Mouse (Mus musculus) MN1 (cell line): ENCODE data around the gene Prkg2.

Experiments
- DNase-seq: peaks from one replicate; pipeline ENCODE4 v3.0.0-alpha.2; 2016; ENCODE audit warnings: low spot score

Prkg2 gene

DNA sequence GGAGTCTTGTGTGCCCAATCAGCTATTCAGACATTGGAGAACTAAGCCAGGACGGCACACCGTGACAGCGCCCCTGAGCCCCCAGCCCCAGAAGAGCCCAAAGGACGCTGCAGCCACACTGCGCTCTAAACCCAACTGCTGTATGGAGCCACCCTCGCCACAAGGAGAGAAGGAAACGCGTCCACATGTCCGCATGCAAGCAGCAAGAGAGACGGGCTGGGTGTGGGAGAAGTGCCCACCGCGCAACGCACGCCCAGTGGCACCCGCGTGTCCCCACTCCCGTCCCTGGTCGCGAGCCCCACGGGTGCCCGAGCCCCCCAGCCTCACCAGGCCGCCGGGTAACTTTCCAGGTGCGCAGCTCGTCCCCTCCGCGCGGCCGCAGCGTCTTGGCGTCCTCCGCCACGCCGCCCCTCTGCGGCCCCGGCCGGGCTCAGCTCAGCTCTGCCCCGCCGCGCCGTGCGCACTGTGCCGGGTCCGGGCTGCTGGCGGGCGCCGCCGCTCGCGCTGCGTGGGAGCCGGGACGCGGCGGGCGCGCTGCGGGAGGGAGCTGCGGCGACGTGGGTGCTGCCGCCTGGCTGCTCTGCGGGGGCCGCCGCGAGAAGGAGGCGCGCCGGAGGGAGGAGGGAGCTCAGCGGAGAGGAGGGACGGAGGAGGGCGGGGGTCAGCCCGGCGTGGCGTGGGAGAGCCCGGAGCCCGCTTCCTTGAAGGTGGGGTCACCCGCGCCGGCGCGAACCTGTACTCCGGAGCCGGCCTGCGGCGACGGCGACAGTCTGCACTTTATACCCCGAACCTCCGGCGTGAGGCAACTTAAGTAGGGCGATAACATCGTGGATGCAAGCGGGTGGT is at the start of gene Prkg2:
Gene Prkg2, minus strand, starts transcription at position 756 of the 846 bp plus-strand sequence.
- DNase-seq, result no peak

DNA sequence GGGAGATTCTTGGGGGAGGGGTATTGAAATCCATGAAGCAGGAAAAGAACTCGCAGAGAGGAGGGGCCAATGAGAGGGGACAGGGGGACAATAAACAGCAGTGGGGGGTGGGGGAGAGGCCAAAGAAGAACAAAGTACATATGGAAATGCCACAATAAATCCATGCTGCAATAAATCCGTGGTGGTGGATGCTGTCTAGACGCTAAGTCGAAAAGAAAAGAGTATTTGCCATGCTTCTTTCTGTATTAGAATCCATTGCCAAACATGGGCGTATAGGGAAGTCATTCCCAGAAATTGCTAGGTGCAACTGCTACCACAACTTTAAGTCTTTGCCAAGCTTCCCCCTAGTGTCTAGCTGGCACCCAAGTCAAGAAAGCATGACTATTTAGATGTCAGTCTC is 46.8 kb upstream of the Prkg2 start:
- DNase-seq, result no peak

DNA sequence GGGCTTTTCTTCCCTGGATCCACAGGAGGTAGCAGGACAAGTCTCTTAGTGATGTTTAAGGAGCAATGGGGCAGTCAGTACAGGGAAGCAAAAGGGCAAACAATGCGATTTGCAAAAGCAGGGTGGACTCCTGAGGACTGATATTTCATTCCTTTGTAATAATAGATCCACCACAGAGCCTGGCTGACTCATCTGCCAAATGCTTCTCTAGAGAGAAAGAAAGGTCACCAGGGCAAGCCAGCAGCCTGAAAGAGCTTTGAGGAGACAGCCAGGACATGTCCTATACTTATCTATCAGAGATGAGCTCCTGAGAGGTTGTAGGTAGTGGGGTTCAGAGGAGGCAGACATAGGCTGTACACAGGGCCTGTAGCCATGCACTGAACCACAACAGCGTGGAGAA is 41.2 kb upstream of the Prkg2 start:
- no peak for DNase-seq

DNA sequence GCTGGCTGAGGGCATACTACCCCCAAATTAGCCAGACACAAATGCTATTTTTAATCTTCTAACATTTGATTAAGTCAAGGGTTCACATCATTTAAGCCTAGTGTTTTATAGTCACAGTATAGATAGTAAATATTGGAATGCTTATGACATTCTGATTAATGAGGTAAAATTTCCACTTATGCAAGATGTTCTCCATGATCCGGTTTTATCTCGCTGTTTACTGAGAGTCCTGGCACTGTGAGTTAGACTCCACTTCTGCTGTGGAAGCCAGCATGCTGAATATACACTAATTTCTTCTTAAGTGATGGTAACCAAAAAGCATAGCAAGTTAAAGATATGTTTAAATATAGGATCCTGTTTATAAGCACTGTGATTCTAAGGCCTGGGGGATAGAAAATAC is 31.2 kb upstream of the Prkg2 start:
- no peak for DNase-seq

DNA sequence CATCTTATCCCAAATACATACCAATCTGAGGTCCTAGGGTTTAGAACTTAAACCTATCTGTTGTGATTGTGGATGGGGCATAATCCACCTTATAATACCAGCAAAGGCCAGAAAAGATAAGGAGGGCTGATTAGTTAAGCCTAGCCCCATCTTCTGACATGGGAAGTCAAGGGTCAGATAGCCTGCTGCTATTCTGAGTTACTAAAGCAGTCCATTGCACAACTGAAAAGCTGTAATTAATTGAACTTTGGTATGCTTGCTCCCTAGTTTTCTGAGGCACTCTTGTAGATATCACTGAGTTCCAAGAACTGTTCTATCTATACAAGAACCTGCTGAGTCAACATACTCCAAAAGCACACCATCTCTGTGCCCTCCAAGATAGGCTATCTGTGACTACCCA is 25.4 kb upstream of the Prkg2 start:
- DNase-seq, result no peak

DNA sequence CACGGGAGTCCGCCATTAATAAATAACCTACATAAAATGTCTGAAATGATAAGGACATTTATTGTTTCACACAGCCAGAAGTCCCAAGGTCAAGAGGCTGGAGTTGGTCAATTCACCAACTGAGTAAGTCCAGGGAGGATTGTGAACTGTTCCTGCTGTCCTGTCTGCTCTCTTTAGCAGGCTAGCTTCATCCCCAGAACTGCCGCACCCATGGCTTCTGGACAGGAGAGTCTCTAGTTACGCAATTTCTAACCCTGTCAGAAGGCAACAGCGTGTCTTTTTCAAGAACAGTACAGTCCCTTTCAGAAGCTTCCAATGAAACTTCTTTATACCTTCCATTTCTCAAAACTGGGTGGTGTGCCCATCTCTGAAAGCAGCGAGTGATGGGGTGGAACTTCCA is 1.9 kb upstream of the Prkg2 start:
- no peak for DNase-seq

DNA sequence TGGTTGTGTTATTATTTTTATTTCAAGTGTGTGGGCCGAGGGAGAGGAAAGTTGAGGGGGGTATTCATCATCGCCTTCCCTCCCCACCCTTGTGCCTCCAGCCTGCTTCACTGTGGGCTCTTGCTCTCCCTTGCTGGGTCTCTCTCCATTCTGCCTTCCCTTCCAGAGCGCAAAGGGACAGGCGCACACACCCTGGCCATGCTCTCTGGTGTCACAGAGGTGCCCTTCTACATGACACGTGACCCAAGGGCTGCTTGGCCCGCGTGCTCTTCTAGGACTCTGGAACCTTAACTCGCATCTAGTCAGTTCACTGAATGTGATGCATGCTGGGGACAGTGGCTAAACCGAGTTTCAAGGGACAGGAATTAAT is 276 bp upstream of the Prkg2 start:
- DNase-seq, result no peak

DNA sequence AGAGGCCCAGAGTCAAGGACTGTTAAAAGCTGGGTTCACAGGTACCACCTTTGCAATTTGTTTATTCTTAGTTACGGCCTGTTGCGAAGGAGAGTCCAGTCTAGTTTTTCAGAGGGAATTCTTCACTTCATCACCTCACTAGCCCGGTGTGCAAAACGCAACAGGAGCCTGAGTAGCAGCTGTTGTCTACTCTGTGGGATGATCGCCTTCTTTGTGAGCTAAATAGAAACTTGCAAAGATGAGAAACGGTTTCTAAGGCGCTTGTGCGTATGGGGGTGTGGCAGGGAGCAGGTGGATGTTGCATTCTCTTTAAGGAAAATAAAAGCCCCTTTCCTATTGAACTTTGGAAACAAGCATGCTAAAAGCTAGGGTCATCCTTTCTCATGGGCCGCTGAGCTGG is 1.2 kb downstream of the Prkg2 start:
- no peak for DNase-seq

DNA sequence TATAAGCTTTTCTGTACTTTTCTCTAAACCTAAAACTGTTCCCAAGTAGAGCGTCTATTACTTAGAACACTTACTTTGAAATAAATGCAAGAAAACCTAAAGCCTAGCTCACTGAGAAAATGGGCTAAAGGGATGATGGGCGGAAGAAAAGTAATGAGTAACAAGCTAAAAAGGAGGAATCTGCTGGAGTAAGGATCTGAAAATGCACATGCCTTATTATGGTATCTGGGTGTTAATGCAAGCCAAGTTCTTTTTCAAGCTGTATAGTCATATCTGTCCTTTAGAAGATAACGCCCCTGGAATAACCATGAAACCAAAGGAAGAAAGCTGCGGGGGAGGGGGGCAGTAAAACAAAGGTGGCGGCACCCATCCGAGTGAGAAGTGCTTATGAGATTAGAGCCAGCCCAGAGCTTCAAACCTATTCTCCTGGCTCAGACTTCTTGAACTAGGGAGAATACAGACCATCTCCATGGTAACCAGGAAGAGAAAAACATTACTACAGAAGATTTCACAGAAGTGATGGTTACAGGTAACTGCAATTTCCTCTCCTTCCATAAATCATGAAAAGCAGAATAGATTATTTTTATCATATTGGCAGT is 5.5 kb downstream of the Prkg2 start:
- DNase-seq, result no peak

DNA sequence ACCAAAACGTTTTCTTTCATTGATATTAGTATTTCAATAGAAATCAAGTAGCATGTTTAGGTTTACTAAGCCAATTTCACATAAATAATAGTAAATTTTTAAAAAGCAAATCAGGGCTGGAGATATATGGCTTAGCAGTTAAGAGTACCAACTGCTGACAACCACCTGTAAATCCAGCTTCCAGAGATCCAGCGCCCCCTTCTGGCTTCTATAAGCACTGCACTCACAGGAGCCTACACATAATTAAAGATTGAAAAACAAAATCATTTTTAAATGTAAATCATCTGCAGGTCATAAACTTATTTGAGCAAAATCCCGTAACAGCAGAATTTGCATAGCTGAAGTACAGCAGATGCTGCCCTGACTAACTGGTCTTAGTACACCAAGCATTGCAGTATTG is 10.8 kb downstream of the Prkg2 start:
- no peak for DNase-seq

DNA sequence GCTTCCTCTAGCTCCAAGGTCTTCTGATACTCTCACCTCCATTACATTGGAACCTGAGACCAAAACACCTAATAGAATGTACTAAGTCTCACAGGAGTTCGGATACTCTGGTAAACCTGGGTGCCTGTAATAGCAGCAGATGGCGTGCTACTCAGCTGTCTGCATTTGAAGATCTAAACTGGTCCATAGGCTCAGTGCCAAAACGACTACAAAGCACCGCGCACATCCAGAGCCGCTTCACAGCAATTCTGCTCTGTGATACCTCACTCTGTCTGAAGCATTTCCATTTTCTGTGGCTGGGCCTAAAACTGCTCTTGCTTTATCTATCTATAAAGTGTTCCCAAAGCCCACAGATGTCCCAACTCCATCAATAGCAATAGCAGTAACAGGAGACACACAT is 17.4 kb downstream of the Prkg2 start:
- DNase-seq, result no peak

DNA sequence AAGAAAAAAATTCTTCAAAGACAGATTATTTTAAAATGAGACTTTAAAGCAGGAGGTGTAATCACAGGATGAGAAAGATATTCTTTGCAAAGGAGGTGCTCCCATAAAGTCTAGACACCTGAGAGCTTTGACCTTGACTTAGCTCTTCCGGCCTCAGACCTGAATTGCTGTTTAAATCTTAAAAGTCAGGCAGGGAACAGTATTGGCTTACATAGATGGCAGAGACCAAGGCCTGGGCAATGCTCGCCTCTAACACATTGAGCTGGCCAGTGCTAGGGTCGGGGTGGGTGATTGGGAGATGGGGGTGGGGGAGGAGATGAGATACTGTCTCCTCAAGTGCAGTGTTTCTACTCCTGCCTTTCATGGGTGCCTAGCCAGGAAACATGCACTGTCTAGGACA is 22.0 kb downstream of the Prkg2 start:
- DNase-seq, result no peak

DNA sequence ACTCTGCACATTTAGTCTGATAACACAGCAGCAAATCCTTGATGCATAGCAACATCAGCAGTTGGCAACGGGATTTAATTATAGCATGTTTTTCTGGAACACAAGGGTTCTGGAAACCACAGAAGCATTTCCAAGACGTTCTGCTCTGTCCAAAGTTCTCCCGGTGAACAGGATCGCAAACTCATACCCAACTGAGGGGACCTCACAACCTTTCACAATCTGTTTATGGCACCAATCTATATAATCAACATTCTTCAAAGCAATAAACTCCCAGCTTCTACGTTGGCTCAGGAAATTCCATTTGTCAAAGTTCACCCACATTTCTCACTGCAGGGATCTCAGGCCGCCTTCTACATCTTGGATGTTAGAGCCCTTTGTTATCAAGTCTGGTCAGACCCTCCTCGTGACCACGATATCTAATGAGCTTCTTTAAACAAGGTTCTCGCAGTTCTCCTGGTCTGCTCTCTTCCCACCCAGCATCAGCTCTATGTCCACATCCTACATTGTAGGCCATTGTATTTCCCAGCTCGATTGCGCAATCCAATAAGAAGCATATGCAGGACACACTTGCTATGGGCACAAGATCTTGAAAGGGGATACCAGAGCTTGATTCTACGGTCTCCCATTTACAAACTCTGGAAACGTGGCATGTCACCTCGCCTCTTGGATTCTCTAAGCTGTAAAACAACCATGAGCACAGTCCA is 26.6 kb downstream of the Prkg2 start:
- DNase-seq, result no peak

DNA sequence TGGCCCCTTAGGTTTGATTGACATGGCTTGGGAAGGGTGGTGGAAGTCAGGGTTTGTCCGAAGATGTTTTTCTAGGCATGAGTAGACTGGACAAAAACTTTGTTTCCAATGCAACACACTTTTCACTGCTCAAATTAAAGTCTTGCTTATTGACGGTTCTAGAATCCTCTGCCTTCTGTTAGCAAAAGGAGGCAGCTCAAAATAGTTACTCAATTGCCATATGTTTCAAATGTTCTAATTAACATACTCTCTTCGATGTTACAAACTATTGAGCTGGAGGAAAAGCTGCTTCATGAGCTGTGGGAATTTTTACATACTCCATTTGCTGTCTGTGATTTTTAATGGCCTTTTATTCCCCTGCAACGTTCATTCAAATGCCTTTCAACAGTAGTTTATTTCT is 39.0 kb downstream of the Prkg2 start:
- no peak for DNase-seq

DNA sequence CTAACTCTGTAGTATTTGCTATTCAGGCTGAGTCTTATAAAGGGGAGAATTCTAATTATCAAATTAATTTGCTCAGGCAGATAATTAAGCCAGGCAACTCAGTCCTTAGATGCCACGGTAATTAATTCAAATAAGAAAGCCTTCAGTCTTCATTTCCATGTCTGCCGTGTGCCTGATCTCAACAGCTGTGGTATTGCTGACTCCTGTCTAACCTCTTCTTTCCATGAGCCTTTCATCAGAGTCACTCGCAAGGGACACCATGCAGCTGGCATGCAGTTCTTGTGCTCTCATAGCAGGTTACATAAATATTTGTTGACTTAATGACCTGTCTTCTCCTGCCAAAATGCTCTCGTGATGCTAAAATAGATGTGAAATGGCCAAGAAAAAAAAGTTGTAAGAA is 41.4 kb downstream of the Prkg2 start:
- no peak for DNase-seq

DNA sequence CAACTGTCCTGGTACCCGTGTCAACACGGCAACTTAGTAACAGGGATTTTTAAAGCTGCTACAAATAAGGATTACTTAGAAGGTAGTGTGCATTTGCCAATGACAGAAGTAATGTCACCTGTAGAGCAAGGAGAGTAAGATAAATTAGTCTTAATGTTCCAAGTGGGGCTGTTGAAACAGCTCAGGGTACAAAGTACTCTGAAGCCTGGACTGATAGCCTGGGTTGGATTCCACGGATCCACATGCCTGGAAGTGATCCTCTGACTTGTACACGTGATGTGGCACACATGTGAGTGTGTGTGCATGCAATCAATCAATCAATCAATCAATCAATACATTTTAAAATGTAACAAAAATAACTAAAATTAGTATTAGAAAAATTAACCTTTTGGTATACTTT is 45.6 kb downstream of the Prkg2 start:
- no peak for DNase-seq

DNA sequence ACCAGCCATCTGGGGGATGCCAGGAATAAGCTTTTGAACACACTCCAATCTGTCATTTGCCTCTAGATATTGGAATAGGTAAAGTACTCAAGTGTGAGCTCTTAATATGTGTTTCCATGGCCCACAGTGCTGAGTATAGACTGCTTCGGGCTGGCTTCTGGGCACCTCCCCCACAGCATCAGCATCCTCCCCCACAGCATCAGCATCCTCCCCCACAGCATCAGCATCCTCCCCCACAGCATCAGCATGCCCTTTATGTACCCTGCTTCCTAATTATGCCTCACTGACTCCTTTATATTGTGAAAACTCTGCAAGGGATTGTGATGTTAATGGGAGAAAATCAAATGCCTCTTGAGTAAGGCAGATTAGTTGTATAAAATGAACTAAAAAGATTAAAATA is 49.5 kb downstream of the Prkg2 start:
- no peak for DNase-seq

DNA sequence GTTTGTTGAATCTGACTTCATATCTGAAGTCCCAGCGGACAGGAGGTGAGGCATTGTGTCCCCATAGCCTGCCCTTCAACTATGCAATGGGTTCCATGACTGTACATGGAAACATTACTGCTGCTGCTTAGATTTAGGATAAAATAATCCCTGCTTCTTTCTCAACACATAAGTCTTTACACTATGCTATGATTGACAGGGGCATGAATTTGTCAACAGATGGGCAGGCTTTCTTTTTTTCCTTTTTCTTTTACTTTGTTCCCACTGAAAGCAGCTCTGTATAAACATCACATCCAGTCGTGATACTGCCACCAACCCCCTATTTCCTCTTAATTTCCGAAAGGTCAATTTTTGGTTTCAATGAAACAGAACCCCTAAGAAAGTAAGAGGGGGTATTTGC is 50.0 kb downstream of the Prkg2 start:
- DNase-seq, result no peak

DNA sequence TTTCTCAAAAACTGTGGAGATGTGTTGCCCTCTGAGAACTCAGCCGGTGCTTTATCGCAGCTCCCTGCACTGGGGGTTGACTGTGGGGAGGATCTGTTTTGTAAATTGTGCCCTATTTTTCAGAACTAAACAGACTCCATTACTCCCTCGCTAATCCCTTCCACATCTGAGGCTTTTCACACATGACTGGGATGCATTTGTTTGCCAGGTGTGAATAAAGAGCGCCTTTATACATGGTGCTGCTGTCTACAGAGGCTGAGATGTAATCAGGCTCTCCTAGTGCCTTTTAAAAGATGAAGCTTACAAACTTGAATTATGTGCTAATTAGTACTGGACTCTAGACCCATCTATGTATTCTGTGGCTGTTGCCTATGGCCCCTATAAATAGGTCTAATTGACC is 50.7 kb downstream of the Prkg2 start:
- DNase-seq, result no peak

DNA sequence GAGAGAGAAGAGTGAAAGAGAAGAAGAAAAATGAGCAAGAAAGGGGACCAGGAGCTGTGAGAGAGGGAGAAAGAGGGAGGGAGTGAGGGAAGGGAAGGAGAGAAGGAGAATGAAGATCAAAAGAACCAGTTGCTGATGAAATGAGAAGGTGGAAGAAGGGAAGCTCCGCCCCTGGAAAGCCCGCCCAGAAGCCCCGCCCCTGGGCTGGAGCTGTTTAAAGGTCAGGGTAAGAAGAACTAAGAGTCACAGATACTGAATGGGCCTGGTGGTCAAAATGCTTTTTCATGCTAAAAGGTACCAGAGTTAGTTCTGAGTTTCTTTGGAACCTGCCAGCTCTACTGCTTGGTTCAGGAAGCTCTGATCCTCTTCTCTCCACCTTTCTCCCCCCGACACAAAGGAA is 51.1 kb downstream of the Prkg2 start:
- no peak for DNase-seq

DNA sequence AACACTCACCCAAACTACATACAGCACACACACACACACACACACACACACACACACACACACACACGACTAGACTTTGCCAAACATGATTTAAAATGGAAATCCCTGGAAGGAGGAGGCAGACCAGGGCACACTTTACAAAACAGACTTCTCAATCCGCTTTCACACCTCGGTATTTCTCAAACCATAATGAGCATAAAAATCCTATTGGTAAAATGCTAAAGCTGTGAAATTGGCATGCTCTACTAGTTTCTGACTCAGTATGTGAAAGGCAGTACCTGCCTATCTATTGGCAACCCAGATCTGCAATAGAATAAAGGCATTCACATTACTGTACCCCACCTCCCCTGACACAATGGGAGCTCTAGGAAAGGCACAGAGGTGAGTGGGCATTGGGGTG is 52.1 kb downstream of the Prkg2 start:
- no peak for DNase-seq

DNA sequence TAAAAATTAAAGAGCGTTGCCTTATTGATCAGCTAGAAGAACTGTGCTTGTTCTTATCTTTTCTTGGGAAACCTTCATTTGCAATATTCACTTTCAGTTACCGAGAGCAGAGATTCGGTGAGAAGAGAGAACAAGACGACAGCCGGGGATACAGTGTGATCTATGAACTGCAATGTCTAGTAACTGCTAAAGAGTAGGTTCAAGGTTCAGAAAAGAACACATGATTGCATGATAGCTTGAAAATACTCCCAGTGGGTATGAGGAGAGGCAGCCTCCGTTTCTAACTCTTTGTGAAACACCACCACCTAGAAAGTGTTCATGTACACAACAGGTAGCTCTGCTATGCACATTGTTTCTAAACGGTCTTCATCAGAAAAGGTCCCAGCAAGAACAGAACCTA is 55.8 kb downstream of the Prkg2 start:
- no peak for DNase-seq

DNA sequence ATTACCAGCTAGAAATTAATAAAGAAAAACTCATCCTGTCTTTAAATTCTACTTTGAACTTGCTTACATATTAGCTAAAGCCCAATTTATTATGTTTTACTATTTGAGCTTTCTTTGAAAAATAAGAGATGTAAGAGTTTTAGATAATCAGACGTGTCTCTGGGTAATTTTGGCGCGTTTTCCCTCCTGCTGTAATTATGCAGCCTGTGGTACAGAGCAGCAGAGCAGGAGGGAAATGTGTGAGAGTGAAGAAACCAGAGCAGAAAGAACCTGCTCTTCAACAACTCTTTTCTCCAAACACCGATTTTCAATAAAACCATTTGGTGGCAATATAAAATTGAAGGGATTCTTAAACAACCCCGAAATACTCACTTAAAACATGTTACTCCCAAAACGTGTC is 58.8 kb downstream of the Prkg2 start:
- DNase-seq, result no peak
